Mouse (Mus musculus) Patski (cell line): ENCODE measurements at regions not wholly inside any gene's neighbourhood (a gene's known extent, or its start where the extent isn't known, plus 50 kb on each side); places are given as distances from the start of the nearest gene placed in this dataset.

Experiments
- ATAC-seq: fragments of 100-300 bp; one replicate; pipeline ENCODE4 v1.8.0; 2021
- CTCF ChIA-PET: fragments of 350-600 bp; sonication (Branson Sonifier 250); formaldehyde crosslinking; loops from one replicate; lab custom pipeline; 2022; ENCODE audit warnings: inconsistent platforms; lab: Charles Lee
- POLR2A ChIA-PET: fragments of 350-600 bp; sonication (Branson Sonifier 250); formaldehyde crosslinking; loops from one replicate; lab custom pipeline; 2022; ENCODE audit warnings: antibody characterized with exemption, inconsistent platforms; lab: Charles Lee
- DNase-seq: peaks from one replicate; pipeline ENCODE4 v3.0.0-alpha.2; 2011; ENCODE audit warnings: low read depth, low spot score
- H3K27me3 ChIP-seq: fragments of 371-371 bp; one replicate; pipeline ENCODE4 v1.5.1; 2021
- CTCF ChIP-seq: fragments of 100-300 bp; IDR thresholded peaks from one replicate; pipeline ENCODE4 v1.5.1; 2021
- in situ Hi-C: fragments of 300-500 bp; cut with MboI; formaldehyde crosslinking; loops from 3 replicates; pipeline ENCODE4 v1.11.1; 2018; ENCODE audit warnings: low pct_unique_long_range_greater_than_20kb, mixed read lengths

- ATAC-seq: no peak
- POLR2A ChIA-PET: no interaction called here
- CTCF ChIA-PET: no interaction called here
- H3K27me3 ChIP-seq: peaks cover 76% of the 10 kb centered on the region
- no peak for DNase-seq
- no peak for TF ChIP-seq CTCF
- in situ Hi-C loops: loop anchor here (25.0 kb wide), 1 partner anchor 751 kb away; no protein-coding TSS in a partner anchor
Measured at GRCm38 (mm10) chr14:64587699-64588434, 483.8 kb downstream of the Prss52 start.

- no peak for DNase-seq
- ChIA-PET CTCF (no interaction called here), POLR2A (no interaction called here)
- in situ Hi-C loops: loop anchor here (25.0 kb wide), 1 partner anchor 751 kb away; no protein-coding TSS in a partner anchor
- no peak for TF ChIP-seq CTCF
- peaks cover 69% of the 10 kb centered on the region for H3K27me3 ChIP-seq
- ATAC-seq: no peak
Measured at GRCm38 (mm10) chr14:64588561-64588960, 484.5 kb downstream of the Prss52 start.

GRCm38 (mm10) chr14:64589126-64589525 is 485.0 kb downstream of the Prss52 start:
- in situ Hi-C loops: loop anchor here (25.0 kb wide), 1 partner anchor 752 kb away; no protein-coding TSS in a partner anchor
- ATAC-seq (peak; percentile 35), DNase-seq (no peak)
- no peak for TF ChIP-seq CTCF
- H3K27me3 ChIP-seq: peaks cover 63% of the 10 kb centered on the region
- CTCF ChIA-PET: no interaction called here
- POLR2A ChIA-PET: no interaction called here

- in situ Hi-C loops: loop anchor here (25.0 kb wide), 1 partner anchor 753 kb away; no protein-coding TSS in a partner anchor
- POLR2A ChIA-PET: interaction anchor here (0.6 kb wide), 2 partner anchors 145 to 441 kb away, joined by 4 read pairs; no protein-coding TSS in a partner anchor
- TF ChIP-seq CTCF: no peak
- ATAC-seq: no peak
- DNase-seq: no peak
- peaks cover 61% of the 10 kb centered on the region for H3K27me3 ChIP-seq
- CTCF ChIA-PET: no interaction called here
Measured at GRCm38 (mm10) chr14:64589571-64590547, 485.8 kb downstream of the Prss52 start.

- ATAC-seq: no peak
- POLR2A ChIA-PET: interaction anchor here (0.6 kb wide), 2 partner anchors 146 to 442 kb away, joined by 4 read pairs; no protein-coding TSS in a partner anchor
- TF ChIP-seq CTCF: no peak
- CTCF ChIA-PET: no interaction called here
- peaks cover 54% of the 10 kb centered on the region for H3K27me3 ChIP-seq
- in situ Hi-C loops: loop anchor here (25.0 kb wide), 1 partner anchor 753 kb away; no protein-coding TSS in a partner anchor
- DNase-seq: no peak
Measured at GRCm38 (mm10) chr14:64590611-64591010, 486.5 kb downstream of the Prss52 start.

GRCm38 (mm10) chr14:64591091-64591976 is 487.2 kb downstream of the Prss52 start:
- TF ChIP-seq CTCF: no peak
- DNase-seq (no peak), ATAC-seq (no peak)
- H3K27me3 ChIP-seq: peaks cover 48% of the 10 kb centered on the region
- POLR2A ChIA-PET: no interaction called here
- CTCF ChIA-PET: no interaction called here
- in situ Hi-C loops: loop anchor here (25.0 kb wide), 1 partner anchor 754 kb away; no protein-coding TSS in a partner anchor

- TF ChIP-seq CTCF: no peak
- DNase-seq: no peak
- CTCF ChIA-PET: no interaction called here
- H3K27me3 ChIP-seq: peaks cover 44% of the 10 kb centered on the region
- in situ Hi-C loops: loop anchor here (25.0 kb wide), 1 partner anchor 755 kb away; no protein-coding TSS in a partner anchor
- POLR2A ChIA-PET: no interaction called here
- no peak for ATAC-seq
Measured at GRCm38 (mm10) chr14:64592176-64592575, 488.1 kb downstream of the Prss52 start.

- ChIA-PET POLR2A (no interaction called here), CTCF (no interaction called here)
- peaks cover 42% of the 10 kb centered on the region for H3K27me3 ChIP-seq
- TF ChIP-seq CTCF: no peak
- DNase-seq (no peak), ATAC-seq (no peak)
- in situ Hi-C loops: loop anchor here (25.0 kb wide), 1 partner anchor 756 kb away; no protein-coding TSS in a partner anchor
Measured at GRCm38 (mm10) chr14:64592706-64593320, 488.7 kb downstream of the Prss52 start.

- in situ Hi-C loops: loop anchor here (25.0 kb wide), 1 partner anchor 756 kb away; no protein-coding TSS in a partner anchor
- DNase-seq (no peak), ATAC-seq (no peak)
- ChIA-PET CTCF (no interaction called here), POLR2A (no interaction called here)
- peaks cover 42% of the 10 kb centered on the region for H3K27me3 ChIP-seq
- TF ChIP-seq CTCF: no peak
Measured at GRCm38 (mm10) chr14:64593564-64593963, 489.5 kb downstream of the Prss52 start.
